Mouse (Mus musculus) megakaryocyte, embryonic 14.5 days (primary cell): ENCODE measurements around the gene Olfr1238. TPM values are rescaled to one million over a fixed set of nuclear protein-coding genes. Genes with fewer than 3 reads are reported as not detected.

Experiments used
- H3K27me3 ChIP-seq: replicated peaks from 2 replicates; pipeline ENCODE3; 2012; ENCODE audit warnings: inconsistent platforms
- H3K36me3 ChIP-seq: replicated peaks from 2 replicates; pipeline ENCODE3; 2012; ENCODE audit warnings: low read length, inconsistent platforms, mixed read lengths
- H3K4me1 ChIP-seq: 2 replicates; pipeline ENCODE4 v1.6.1; 2012; ENCODE audit warnings: inconsistent platforms
- H3K4me3 ChIP-seq: replicated peaks from 2 replicates; pipeline ENCODE3; 2012; ENCODE audit warnings: moderate library complexity, mild to moderate bottlenecking, inconsistent platforms
- H3K9me3 ChIP-seq: 2 replicates; pipeline ENCODE4 v1.6.1; 2012; ENCODE audit warnings: inconsistent platforms
- FLI1 ChIP-seq: IDR thresholded peaks from 2 replicates; pipeline ENCODE4 v1.6.1; 2012; ENCODE audit warnings: low read length, inconsistent platforms, mixed read lengths
- GATA1 ChIP-seq: IDR thresholded peaks from 3 replicates; pipeline ENCODE4 v1.6.1; 2012; ENCODE audit warnings: mixed read lengths, low read length, inconsistent platforms, borderline replicate concordance
- polyA plus RNA-seq: library from polyadenylated mRNA; stranded (reverse); fragments of >175 nt; gene quantifications from 2 replicates; pipeline ENCODE4 v1.2.3, GENCODE M21; 2012; ENCODE audit warnings: low replicate concordance; ENCODE audit not compliant: insufficient read depth

Olfr1238 gene
- polyA plus RNA-seq = not detected in 2 replicates

- no peaks in the 10 kb centered on the region for H3K4me1 ChIP-seq
- H3K36me3 ChIP-seq = no peaks in the 10 kb centered on the region
- peaks cover 4% of the 10 kb centered on the region; the same call in 1 of the 2 replicates for H3K9me3 ChIP-seq
- no peak for TF ChIP-seq FLI1
- TF ChIP-seq GATA1 = no peak
- H3K4me3 ChIP-seq = no peak within 1 kb of the TSS
- no peaks in the 10 kb centered on the region for H3K27me3 ChIP-seq
These were observed at the start of gene Olfr1238 for GRCm38 (mm10) chr2:89409576-89409975. TSS of gene Olfr1238 (minus strand) at chr2:89409676.

- Histone ChIP-seq H3K27me3 (no peaks in the 10 kb centered on the region), H3K36me3 (no peaks in the 10 kb centered on the region), H3K4me1 (no peaks in the 10 kb centered on the region), H3K9me3 (no peaks in the 10 kb centered on the region), H3K4me3 (no peak within 1 kb of the TSS)
- TF ChIP-seq FLI1 (no peak), GATA1 (no peak)
These were observed 33.4 kb upstream of the Olfr1238 start, which contains the start of gene Olfr1240 for GRCm38 (mm10) chr2:89442900-89443299. TSS of gene Olfr1240 (minus strand) at chr2:89443000.

- Histone ChIP-seq H3K4me3 (no peak within 1 kb of the TSS), H3K36me3 (no peaks in the 10 kb centered on the region), H3K9me3 (no peaks in the 10 kb centered on the region), H3K4me1 (no peaks in the 10 kb centered on the region), H3K27me3 (no peaks in the 10 kb centered on the region)
- TF ChIP-seq GATA1 (no peak), FLI1 (no peak)
These were observed 10.8 kb upstream of the Olfr1238 start, which contains the start of gene Olfr1239 for GRCm38 (mm10) chr2:89420307-89420706. TSS of gene Olfr1239 (minus strand) at chr2:89420407.

GRCm38 (mm10) chr2:89414557-89414956 lies 5.1 kb upstream of the Olfr1238 start:
- no peaks in the 10 kb centered on the region for H3K9me3 ChIP-seq
- H3K36me3 ChIP-seq = no peaks in the 10 kb centered on the region
- H3K27me3 ChIP-seq = no peaks in the 10 kb centered on the region
- H3K4me1 ChIP-seq = no peaks in the 10 kb centered on the region
- TF ChIP-seq GATA1 (no peak), FLI1 (no peak)
- no peak overlapping the region for H3K4me3 ChIP-seq

GRCm38 (mm10) chr2:89400882-89401281 lies 8.6 kb downstream of the Olfr1238 start:
- no peak overlapping the region for H3K4me3 ChIP-seq
- H3K27me3 ChIP-seq = no peaks in the 10 kb centered on the region
- H3K4me1 ChIP-seq = no peaks in the 10 kb centered on the region
- no peaks in the 10 kb centered on the region for H3K9me3 ChIP-seq
- H3K36me3 ChIP-seq = no peaks in the 10 kb centered on the region
- no peak for TF ChIP-seq GATA1
- no peak for TF ChIP-seq FLI1

- Histone ChIP-seq H3K36me3 (no peaks in the 10 kb centered on the region), H3K9me3 (no peaks in the 10 kb centered on the region), H3K4me1 (no peaks in the 10 kb centered on the region), H3K4me3 (no peak within 1 kb of the TSS), H3K27me3 (no peaks in the 10 kb centered on the region)
- TF ChIP-seq GATA1 (no peak), FLI1 (no peak)
These were observed 44.7 kb downstream of the Olfr1238 start, which contains the start of gene Olfr1234 for GRCm38 (mm10) chr2:89364765-89365164. TSS of gene Olfr1234 (minus strand) at chr2:89364865.

Other genes with a start within 250 kb of the Olfr1238 start
- not detected in 2 replicates for gene Olfr1224-ps1, start 245.6 kb downstream of the Olfr1238 start, polyA plus RNA-seq
- not detected in 2 replicates for gene Olfr1225, start 235.0 kb downstream of the Olfr1238 start, polyA plus RNA-seq
- not detected in 2 replicates for gene Olfr1226, start 209.6 kb downstream of the Olfr1238 start, polyA plus RNA-seq
- gene Olfr1228, start 155.6 kb downstream of the Olfr1238 start, polyA plus RNA-seq = not detected in 2 replicates
- gene Olfr1229, start 121.7 kb downstream of the Olfr1238 start, polyA plus RNA-seq = not detected in 2 replicates
- gene Olfr1230, start 112.4 kb downstream of the Olfr1238 start, polyA plus RNA-seq = not detected in 2 replicates
- gene Olfr1231, start 102.6 kb downstream of the Olfr1238 start, polyA plus RNA-seq = not detected in 2 replicates
- not detected in 2 replicates for gene Olfr1232, start 80.0 kb downstream of the Olfr1238 start, polyA plus RNA-seq
- not detected in 2 replicates for gene Olfr1233, start 67.3 kb downstream of the Olfr1238 start, polyA plus RNA-seq
- gene Olfr1234, start 44.8 kb downstream of the Olfr1238 start, polyA plus RNA-seq = not detected in 2 replicates
- not detected in 2 replicates for gene Olfr1239, start 10.7 kb upstream of the Olfr1238 start, polyA plus RNA-seq
- gene Olfr1240, start 33.3 kb upstream of the Olfr1238 start, polyA plus RNA-seq = 0.07 TPM in 1 of 2 replicates, not detected in the other
- not detected in 2 replicates for gene Olfr1241, start 77.5 kb upstream of the Olfr1238 start, polyA plus RNA-seq
- not detected in 2 replicates for gene Olfr1242, start 88.7 kb upstream of the Olfr1238 start, polyA plus RNA-seq
- 2.7 TPM in 1 of 2 replicates, not detected in the other for gene Olfr1243, start 121.8 kb upstream of the Olfr1238 start, polyA plus RNA-seq
- not detected in 2 replicates for gene Olfr1245, start 168.8 kb upstream of the Olfr1238 start, polyA plus RNA-seq
- not detected in 2 replicates for gene Olfr1246, start 183.5 kb upstream of the Olfr1238 start, polyA plus RNA-seq
- gene Olfr1247, start 204.5 kb upstream of the Olfr1238 start, polyA plus RNA-seq = 0.01 TPM in 1 of 2 replicates, not detected in the other
- gene Olfr1248, start 208.6 kb upstream of the Olfr1238 start, polyA plus RNA-seq = not detected in 2 replicates
- not detected in 2 replicates for gene Olfr1249, start 225.3 kb upstream of the Olfr1238 start, polyA plus RNA-seq